Mouse (Mus musculus): Measurements from ENCODE around the gene Tada1. TPM values are rescaled to one million over a fixed set of nuclear protein-coding genes. Genes with fewer than 3 reads are reported as not detected.

Gene Tada1
- polyA plus RNA-seq, 1 experiment from 2014 or later, result 53.6 TPM

DNA sequence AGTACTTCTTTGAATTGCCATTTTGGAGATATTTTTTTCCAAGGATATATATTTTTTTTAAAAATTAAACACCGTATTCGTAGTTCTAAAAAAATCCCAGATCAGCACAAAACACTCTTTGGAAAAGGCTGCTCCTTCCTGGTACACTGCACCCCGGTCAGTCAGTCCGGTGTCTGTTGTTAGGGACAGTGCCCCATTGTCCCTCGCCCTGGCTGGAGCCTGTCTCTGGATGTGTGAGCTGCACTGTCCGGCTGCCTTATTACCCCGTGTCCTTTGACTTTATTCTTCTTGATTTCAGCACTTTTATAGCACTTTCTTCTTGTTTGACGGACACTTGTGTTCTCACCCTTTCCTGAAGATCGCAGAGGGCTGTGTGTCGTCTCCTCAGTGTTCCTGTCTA is 5.7 kb downstream of the Tada1 start:
- peaks cover 62% of the 10 kb centered on the region for H3K36me3 ChIP-seq
- WGBS, result 90% methylated on average over 10 of the region's 10 CpGs

DNA sequence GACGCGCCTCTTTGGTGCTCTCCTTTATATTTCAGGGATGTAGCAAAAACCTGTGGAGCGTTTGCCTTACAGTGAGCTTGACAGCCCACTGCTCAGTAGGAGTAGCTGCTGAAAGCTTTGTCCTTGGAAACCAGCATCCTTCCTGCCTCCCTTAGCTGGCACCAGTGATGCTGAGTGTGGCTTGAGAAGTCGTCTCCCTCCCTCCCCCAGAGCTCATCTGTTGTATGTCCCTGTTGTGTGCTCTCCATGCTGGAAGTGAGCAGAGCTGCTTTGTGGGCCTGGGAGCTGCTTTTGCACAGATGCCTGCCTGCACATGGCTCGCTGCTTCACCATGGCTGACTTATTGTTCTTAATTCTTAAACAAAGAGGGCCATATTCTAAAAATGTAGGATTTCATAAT is 6.5 kb downstream of the Tada1 start:
- Histone ChIP-seq H3K27ac (replicated peaks) (no peak overlapping the region), H3K27me3 (no peaks in the 10 kb centered on the region), H3K4me1 (peaks cover 16% of the 10 kb centered on the region), H3K4me3 (replicated peaks) (no peak overlapping the region), H3K4me2 (replicated peaks) (no peak overlapping the region), H3K36me3 (peaks cover 71% of the 10 kb centered on the region), H3K9ac (no peak overlapping the region), H3K9me3 (replicated peaks) (no peaks in the 10 kb centered on the region)
- no peak for ATAC-seq (ENCODE audit: insufficient number of reproducible peaks, low FRiP score, low TSS enrichment, low read depth)
- 81% methylated on average over 5 of the region's 5 CpGs for WGBS

More for the DNA sequence above, 5.7 kb downstream of the Tada1 start:
- Histone ChIP-seq H3K9me3 (replicated peaks) (no peaks in the 10 kb centered on the region), H3K4me2 (replicated peaks) (no peak overlapping the region), H3K27ac (replicated peaks) (no peak overlapping the region), H3K4me3 (replicated peaks) (no peak overlapping the region), H3K27me3 (no peaks in the 10 kb centered on the region), H3K9ac (no peak overlapping the region), H3K4me1 (peaks cover 18% of the 10 kb centered on the region)
- no peak for ATAC-seq (ENCODE audit: insufficient number of reproducible peaks, low FRiP score, low TSS enrichment, low read depth)

- Histone ChIP-seq H3K4me1 (no peaks in the 10 kb centered on the region), H3K27me3 (no peaks in the 10 kb centered on the region), H3K27ac (replicated peaks) (no peak overlapping the region), H3K9me3 (replicated peaks) (no peaks in the 10 kb centered on the region), H3K4me3 (replicated peaks) (no peak overlapping the region), H3K9ac (no peak overlapping the region), H3K36me3 (peaks cover 94% of the 10 kb centered on the region), H3K4me2 (replicated peaks) (no peak overlapping the region)
- no peak for ATAC-seq (ENCODE audit: insufficient number of reproducible peaks, low FRiP score, low TSS enrichment, low read depth)
- WGBS, result 92% methylated on average over 11 of the region's 11 CpGs
These were observed 9.6 kb downstream of the Tada1 start for GRCm38 (mm10) chr1:166388511-166388910.

GRCm38 (mm10) chr1:166389406-166390125 is 10.7 kb downstream of the Tada1 start:
- Histone ChIP-seq H3K9me3 (replicated peaks) (no peaks in the 10 kb centered on the region), H3K27me3 (no peaks in the 10 kb centered on the region), H3K9ac (no peak overlapping the region), H3K4me2 (replicated peaks) (no peak overlapping the region), H3K4me1 (no peaks in the 10 kb centered on the region), H3K4me3 (replicated peaks) (no peak overlapping the region), H3K27ac (replicated peaks) (no peak overlapping the region), H3K36me3 (peaks cover 95% of the 10 kb centered on the region)
- WGBS, result 93% methylated on average over 16 of the region's 16 CpGs
- no peak for ATAC-seq (ENCODE audit: insufficient number of reproducible peaks, low FRiP score, low TSS enrichment, low read depth)

- Histone ChIP-seq H3K4me1 (no peaks in the 10 kb centered on the region), H3K9ac (no peak overlapping the region), H3K27ac (replicated peaks) (no peak overlapping the region), H3K36me3 (peaks cover 89% of the 10 kb centered on the region), H3K4me2 (replicated peaks) (no peak overlapping the region), H3K9me3 (replicated peaks) (no peaks in the 10 kb centered on the region), H3K4me3 (replicated peaks) (no peak overlapping the region), H3K27me3 (no peaks in the 10 kb centered on the region)
- ATAC-seq (ENCODE audit: insufficient number of reproducible peaks, low FRiP score, low TSS enrichment, low read depth), result no peak
- WGBS, result 92% methylated on average over 6 of the region's 6 CpGs
These were observed 12.8 kb downstream of the Tada1 start for GRCm38 (mm10) chr1:166391671-166392070.

GRCm38 (mm10) chr1:166394770-166395169 is 15.9 kb downstream of the Tada1 start:
- no peaks in the 10 kb centered on the region for H3K27me3 ChIP-seq
- ATAC-seq (ENCODE audit: insufficient number of reproducible peaks, low FRiP score, low TSS enrichment, low read depth), result no peak
- no peak overlapping the region for H3K9ac ChIP-seq
- peaks cover 87% of the 10 kb centered on the region for H3K36me3 ChIP-seq
- H3K27ac ChIP-seq (replicated peaks), result no peak overlapping the region
- 72% methylated on average over 4 of the region's 4 CpGs for WGBS
- no peaks in the 10 kb centered on the region for H3K9me3 ChIP-seq (replicated peaks)
- H3K4me2 ChIP-seq (replicated peaks), result no peak overlapping the region
- no peaks in the 10 kb centered on the region for H3K4me1 ChIP-seq
- no peak overlapping the region for H3K4me3 ChIP-seq (replicated peaks)

GRCm38 (mm10) chr1:166395661-166396060 is 16.8 kb downstream of the Tada1 start:
- no peak for ATAC-seq (ENCODE audit: insufficient number of reproducible peaks, low FRiP score, low TSS enrichment, low read depth)
- Histone ChIP-seq H3K36me3 (peaks cover 85% of the 10 kb centered on the region), H3K4me1 (no peaks in the 10 kb centered on the region), H3K27me3 (no peaks in the 10 kb centered on the region), H3K9me3 (replicated peaks) (no peaks in the 10 kb centered on the region), H3K4me3 (replicated peaks) (no peak overlapping the region), H3K9ac (no peak overlapping the region), H3K27ac (replicated peaks) (no peak overlapping the region), H3K4me2 (replicated peaks) (no peak overlapping the region)
- WGBS, result 90% methylated on average over 5 of the region's 5 CpGs

DNA sequence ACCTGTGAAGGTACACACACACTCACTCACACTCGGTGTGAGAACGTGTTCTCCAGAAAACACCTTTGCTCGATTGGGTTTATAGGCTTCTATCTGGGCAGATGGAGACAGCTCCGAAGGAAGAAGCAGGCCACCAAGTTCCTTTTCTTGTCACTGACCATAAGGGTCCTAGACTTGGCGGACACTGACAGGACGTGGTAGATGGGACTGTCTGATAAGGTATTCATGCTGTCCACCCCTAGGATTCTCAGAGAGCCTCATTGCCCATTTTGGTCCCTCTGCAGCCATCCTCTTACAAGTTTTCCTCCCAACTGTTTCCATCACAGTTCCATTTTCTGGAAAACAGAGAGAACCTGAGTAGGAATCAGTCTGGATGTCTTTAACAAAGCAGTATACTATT is 17.5 kb downstream of the Tada1 start:
- Histone ChIP-seq H3K9ac (no peak overlapping the region), H3K27me3 (no peaks in the 10 kb centered on the region), H3K4me1 (no peaks in the 10 kb centered on the region), H3K36me3 (peaks cover 84% of the 10 kb centered on the region), H3K4me2 (replicated peaks) (no peak overlapping the region), H3K27ac (replicated peaks) (no peak overlapping the region), H3K4me3 (replicated peaks) (no peak overlapping the region), H3K9me3 (replicated peaks) (no peaks in the 10 kb centered on the region)
- 90% methylated on average over 6 of the region's 6 CpGs for WGBS
- ATAC-seq (ENCODE audit: insufficient number of reproducible peaks, low FRiP score, low TSS enrichment, low read depth), result no peak

- no peak for ATAC-seq (ENCODE audit: insufficient number of reproducible peaks, low FRiP score, low TSS enrichment, low read depth)
- H3K9ac ChIP-seq, result no peak overlapping the region
- H3K36me3 ChIP-seq, result peaks cover 76% of the 10 kb centered on the region
- no peak overlapping the region for H3K27ac ChIP-seq (replicated peaks)
- no peaks in the 10 kb centered on the region for H3K4me1 ChIP-seq
- H3K4me2 ChIP-seq (replicated peaks), result no peak overlapping the region
- H3K27me3 ChIP-seq, result no peaks in the 10 kb centered on the region
- no peaks in the 10 kb centered on the region for H3K9me3 ChIP-seq (replicated peaks)
- H3K4me3 ChIP-seq (replicated peaks), result no peak overlapping the region
These were observed 22.6 kb downstream of the Tada1 start for GRCm38 (mm10) chr1:166401455-166401854.

GRCm38 (mm10) chr1:166402003-166402402 is 23.1 kb downstream of the Tada1 start:
- WGBS, result 80% methylated on average over 4 of the region's 4 CpGs
- Histone ChIP-seq H3K27ac (replicated peaks) (no peak overlapping the region), H3K4me3 (replicated peaks) (no peak overlapping the region), H3K9ac (no peak overlapping the region), H3K4me2 (replicated peaks) (no peak overlapping the region), H3K4me1 (no peaks in the 10 kb centered on the region), H3K9me3 (replicated peaks) (no peaks in the 10 kb centered on the region), H3K27me3 (no peaks in the 10 kb centered on the region), H3K36me3 (peaks cover 76% of the 10 kb centered on the region)
- ATAC-seq (ENCODE audit: insufficient number of reproducible peaks, low FRiP score, low TSS enrichment, low read depth), result 0 out of 2 replicates have a peak, but pooled peaks have one; percentile 14

DNA sequence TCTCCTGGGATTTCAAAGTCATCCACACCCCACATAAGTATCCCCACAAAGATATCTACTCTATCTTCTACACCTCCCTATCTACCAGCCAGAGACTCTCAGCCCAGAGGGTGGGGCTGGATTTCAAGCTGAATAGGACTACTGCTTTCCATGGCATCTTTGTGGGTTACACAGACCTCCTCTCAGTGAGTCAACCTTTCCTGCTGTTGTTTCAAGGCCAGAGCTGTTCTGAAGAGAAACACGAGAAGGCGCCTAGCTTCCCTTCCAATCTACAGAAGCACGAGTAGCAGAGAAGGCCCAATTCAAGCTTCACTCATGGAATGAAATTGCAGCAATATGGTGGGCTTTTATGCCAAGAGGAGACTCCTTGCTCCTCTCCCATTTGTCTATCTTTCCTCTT is 24.9 kb downstream of the Tada1 start:
- H3K27ac ChIP-seq (replicated peaks), result no peak overlapping the region
- no peak for ATAC-seq (ENCODE audit: insufficient number of reproducible peaks, low FRiP score, low TSS enrichment, low read depth)
- 88% methylated on average over 3 of the region's 3 CpGs for WGBS
- no peaks in the 10 kb centered on the region for H3K27me3 ChIP-seq
- H3K4me3 ChIP-seq (replicated peaks), result no peak overlapping the region
- peaks cover 65% of the 10 kb centered on the region for H3K36me3 ChIP-seq
- peaks cover 9% of the 10 kb centered on the region for H3K4me1 ChIP-seq
- no peak overlapping the region for H3K9ac ChIP-seq
- H3K4me2 ChIP-seq (replicated peaks), result no peak overlapping the region
- H3K9me3 ChIP-seq (replicated peaks), result no peaks in the 10 kb centered on the region

GRCm38 (mm10) chr1:166409177-166409700 is 30.3 kb downstream of the Tada1 start:
- H3K27me3 ChIP-seq, result no peaks in the 10 kb centered on the region
- H3K36me3 ChIP-seq, result peaks cover 22% of the 10 kb centered on the region; the same call in 1 of the 2 replicates
- peak overlapping the region; percentile 64 for H3K9ac ChIP-seq
- peak overlapping the region; percentile 76 for H3K4me3 ChIP-seq (replicated peaks)
- peak overlapping the region; percentile 75 for H3K4me2 ChIP-seq (replicated peaks)
- H3K27ac ChIP-seq (replicated peaks), result peak overlapping the region; percentile 79
- WGBS, result under 1% methylated on average over 44 of the region's 45 CpGs
- no peaks in the 10 kb centered on the region for H3K9me3 ChIP-seq (replicated peaks)
- peaks cover 15% of the 10 kb centered on the region for H3K4me1 ChIP-seq
- peak; percentile 68 for ATAC-seq (ENCODE audit: insufficient number of reproducible peaks, low FRiP score, low TSS enrichment, low read depth)

Measured in embryonic facial prominence, embryonic 15.5 days (tissue).